In genomic region chr1:71912441-71912840, GRCm38 (mm10) we compare ENCODE assay signal across 16 mouse cellular contexts.
DNase-seq lines count a peak whose midpoint lies in the region; ATAC-seq and TF ChIP-seq lines count a peak whose summit lies in the region.
"Had no signal": no experiment of that assay in that cellular context is flagged by ENCODE, and none has a peak within 500 bp of the region (broad histone marks: within the 10 kb centered on the region; RNA-seq: fewer than 3 reads in every experiment).

No protein-coding gene starts in this region.

- H3K9ac ChIP-seq in liver, embryonic 12.5 days, result no peak overlapping the region
- H3K9ac ChIP-seq: embryonic facial prominence, embryonic 15.5 days; heart, embryonic 12.5 days; intestine, embryonic 15.5 days; limb, embryonic 12.5 days had no signal

- no peaks in the 10 kb centered on the region for H3K27me3 ChIP-seq in liver, embryonic 12.5 days (replicated peaks)
- H3K27me3 ChIP-seq: embryonic facial prominence, embryonic 15.5 days; heart, embryonic 12.5 days; intestine, embryonic 15.5 days; limb, embryonic 12.5 days had no signal

- TF ChIP-seq POLR2A in lung, adult 2 months (IDR thresholded peaks at IDR 0.05; ENCODE audit: borderline replicate concordance, extremely low read depth, low read depth, low read length), result no peak

- no peaks in the 10 kb centered on the region; the same call in 1 of the 2 replicates for H3K4me1 ChIP-seq in lung, adult 2 months (ENCODE audit: control insufficient read depth, insufficient read depth, low read length)
- no peaks in the 10 kb centered on the region for H3K4me1 ChIP-seq in liver, embryonic 12.5 days
- H3K4me1 ChIP-seq: heart, embryonic 12.5 days; intestine, embryonic 15.5 days had no signal

- no peak overlapping the region for H3K27ac ChIP-seq in liver, embryonic 12.5 days
- H3K27ac ChIP-seq: embryonic facial prominence, embryonic 15.5 days; intestine, embryonic 15.5 days; limb, embryonic 12.5 days had no signal

- H3K9me3 ChIP-seq in liver, embryonic 12.5 days (replicated peaks), result no peaks in the 10 kb centered on the region
- H3K9me3 ChIP-seq: embryonic facial prominence, embryonic 15.5 days; heart, embryonic 12.5 days; intestine, embryonic 15.5 days; limb, embryonic 12.5 days had no signal

- TF ChIP-seq CTCF in lung, adult 2 months (IDR thresholded peaks at IDR 0.05; ENCODE audit: insufficient read depth, low read length), result no peak

- H3K4me2 ChIP-seq in liver, embryonic 12.5 days, result no peak overlapping the region
- H3K4me2 ChIP-seq: embryonic facial prominence, embryonic 15.5 days; heart, embryonic 12.5 days; intestine, embryonic 15.5 days; limb, embryonic 12.5 days had no signal

- ATAC-seq in liver, embryonic 12.5 days, result peak; percentile 65
- ATAC-seq: forebrain, embryonic 14.5 days; intestine, embryonic 15.5 days had no signal

- peak; percentile 56 for DNase-seq in lung, postnatal 36 days
- DNase-seq in lung, adult 2 months, result no peak
- DNase-seq in adipocyte (ENCODE audit: low spot score), result peak; percentile 71
- DNase-seq in skeletal muscle tissue, adult 2 months (ENCODE audit: low read depth, low spot score), result peak; percentile 31
- no peak for DNase-seq in layer of hippocampus, adult 9-11 months
- no peak for DNase-seq in layer of hippocampus, postnatal 10 days (ENCODE audit: low spot score in 2 of 2)
- DNase-seq: adrenal gland, postnatal 36 days; cerebellum, postnatal 36 days; gastrocnemius, postnatal 10 days; heart, postnatal 4 days had no signal

- 26% methylated on average over 3 of the region's 3 CpGs for WGBS in lung, adult 2 months
- 11% methylated on average over 3 of the region's 3 CpGs for WGBS in liver, embryonic 12.5 days (ENCODE audit: insufficient replicate concordance)

- no peak overlapping the region for H3K4me3 ChIP-seq in lung, adult 2 months (replicated peaks; ENCODE audit: extremely low read depth, low read depth, low read length)
- no peak overlapping the region for H3K4me3 ChIP-seq in liver, embryonic 12.5 days
- H3K4me3 ChIP-seq: embryonic facial prominence, embryonic 15.5 days; heart, embryonic 12.5 days; intestine, embryonic 15.5 days; limb, embryonic 12.5 days had no signal

- H3K36me3 ChIP-seq in liver, embryonic 12.5 days, result no peaks in the 10 kb centered on the region
- H3K36me3 ChIP-seq: embryonic facial prominence, embryonic 15.5 days; heart, embryonic 12.5 days; intestine, embryonic 15.5 days; limb, embryonic 12.5 days had no signal

Comparison
In these comparisons a context has a peak if more than half of its experiments do, and no peak if none do; other contexts are left out.
1. DNase-seq: peak in lung, postnatal 36 days (single experiment), adipocyte (single experiment) and skeletal muscle tissue, adult 2 months (single experiment); none in lung, adult 2 months (single experiment), layer of hippocampus, adult 9-11 months (single experiment) and layer of hippocampus, postnatal 10 days (0 of 2).